Mouse (Mus musculus) stomach, postnatal 0 days (tissue): ENCODE measurements around the gene Gorasp1. TPM values are rescaled to one million over a fixed set of nuclear protein-coding genes. Genes with fewer than 3 reads are reported as not detected.

ENCODE experiments used
- ATAC-seq: fragments of 200-750 bp; cut with Nextera tagmentation; 2 replicates; pipeline ENCODE4 v1.8.0; 2017; ENCODE audit not compliant: low FRiP score, low TSS enrichment
- DNase-seq: peaks from one replicate; pipeline ENCODE4 v3.0.0-alpha.2; 2016; ENCODE audit warnings: low spot score
- H3K27ac ChIP-seq: fragments of 300-500 bp; sonication (generic); replicated peaks from 2 replicates; pipeline ENCODE4 v1.5.1; 2014; ENCODE audit warnings: mild to moderate bottlenecking, control low read depth
- H3K27me3 ChIP-seq: fragments of 300-500 bp; sonication (generic); 2 replicates; pipeline ENCODE4 v1.6.1; 2014; ENCODE audit warnings: low read length; ENCODE audit not compliant: control insufficient read depth, insufficient read depth
- H3K36me3 ChIP-seq: fragments of 300-500 bp; sonication (generic); 2 replicates; pipeline ENCODE4 v1.6.1; 2014; ENCODE audit warnings: low read length, mixed read lengths; ENCODE audit not compliant: control insufficient read depth, insufficient read depth
- H3K4me1 ChIP-seq: fragments of 300-500 bp; sonication (generic); replicated peaks from 2 replicates; pipeline ENCODE4 v1.6.1; 2014; ENCODE audit warnings: antibody characterized with exemption; ENCODE audit not compliant: control insufficient read depth, insufficient read depth
- H3K4me2 ChIP-seq: fragments of 300-500 bp; sonication (generic); replicated peaks from 2 replicates; pipeline ENCODE4 v1.6.1; 2014; ENCODE audit warnings: low read depth, mild to moderate bottlenecking, control low read depth, moderate library complexity
- H3K4me3 ChIP-seq: fragments of 300-500 bp; sonication (generic); 2 replicates; pipeline ENCODE4 v1.5.1; 2014; ENCODE audit warnings: low read depth, low read length, control low read depth
- H3K9ac ChIP-seq: fragments of 300-500 bp; sonication (generic); 2 replicates; pipeline ENCODE4 v1.6.1; 2014; ENCODE audit warnings: mild to moderate bottlenecking, low read length, control low read depth, mixed read lengths
- H3K9me3 ChIP-seq: fragments of 300-500 bp; sonication (generic); 2 replicates; pipeline ENCODE4 v1.6.1; 2016; ENCODE audit warnings: low read length; ENCODE audit not compliant: control insufficient read depth
- CTCF ChIP-seq: IDR thresholded peaks from 2 replicates; pipeline ENCODE4 v1.5.1; 2016; ENCODE audit warnings: antibody characterized with exemption, low read depth, mild to moderate bottlenecking, moderate library complexity
- EP300 ChIP-seq: optimal IDR thresholded peaks from 2 replicates; pipeline ENCODE3; 2016; ENCODE audit warnings: antibody characterized with exemption
- WGBS: fragments of 180-500 bp; shearing (Covaris S2); extraction: QIAGEN DNeasy Blood & Tissue Kit; methylation state at CpG from one replicate; pipeline ENCODE4 v1.1.7; 2014; 5-methylcytosine and 5-hydroxymethylcytosine counted together
- polyA plus RNA-seq: library from polyadenylated mRNA; unstranded; fragments of >200 nt; fragmentation: Nextera tagmentation; extraction: Ambion mirVana; gene quantifications from 2 replicates; pipeline ENCODE4 v1.2.1, GENCODE M21; 2015

The Gorasp1 gene
- 17.8 and 18.8 TPM in 2 replicates for polyA plus RNA-seq

- no peaks in the 10 kb centered on the region for H3K9me3 ChIP-seq
- H3K9ac ChIP-seq = peak within 1 kb of the TSS; percentile 84
- no peaks in the 10 kb centered on the region for H3K27me3 ChIP-seq
- peak within 1 kb of the TSS; percentile 74 for H3K4me3 ChIP-seq
- H3K4me2 ChIP-seq = peak within 1 kb of the TSS; percentile 91
- peak within 1 kb of the TSS; percentile 90 for H3K27ac ChIP-seq
- TF ChIP-seq EP300 (no peak), CTCF (no peak)
- peak; percentile 96 for DNase-seq
- WGBS = 2% methylated on average over 40 of the region's 40 CpGs
- peak; percentile 90 for ATAC-seq
- no peaks in the 10 kb centered on the region for H3K4me1 ChIP-seq
- H3K36me3 ChIP-seq = no peaks in the 10 kb centered on the region
These were observed at the start of gene Gorasp1, which contains the start of gene Ttc21a for GRCm38 (mm10) chr9:119937005-119937773. Gene Gorasp1, minus strand, starts transcription at chr9:119937565. Gene Ttc21a, plus strand, starts transcription at chr9:119937606.

GRCm38 (mm10) chr9:119985881-119986574 is 48.7 kb upstream of the Gorasp1 start:
- Histone ChIP-seq H3K27me3 (no peaks in the 10 kb centered on the region), H3K4me3 (no peak overlapping the region), H3K4me2 (no peak overlapping the region), H3K36me3 (no peaks in the 10 kb centered on the region), H3K9ac (no peak overlapping the region), H3K9me3 (no peaks in the 10 kb centered on the region), H3K4me1 (0 out of 2 replicates have a peak, but pooled peaks cover 4% of the 10 kb centered on the region), H3K27ac (no peak overlapping the region)
- ATAC-seq (no peak), DNase-seq (no peak)
- TF ChIP-seq EP300 (no peak), CTCF (no peak)
- WGBS = 60% methylated on average over 10 of the region's 10 CpGs

GRCm38 (mm10) chr9:119984536-119985011 is 47.2 kb upstream of the Gorasp1 start, which contains the start of gene Csrnp1:
Gene Csrnp1, minus strand, starts transcription at chr9:119984658.
- Histone ChIP-seq H3K27me3 (no peaks in the 10 kb centered on the region), H3K9ac (peak within 1 kb of the TSS; percentile 92), H3K36me3 (no peaks in the 10 kb centered on the region), H3K4me1 (peaks cover 7% of the 10 kb centered on the region; the same call in 1 of the 2 replicates), H3K9me3 (no peaks in the 10 kb centered on the region), H3K4me2 (peak within 1 kb of the TSS; percentile 72), H3K27ac (peak within 1 kb of the TSS; percentile 93), H3K4me3 (peak within 1 kb of the TSS; percentile 75)
- WGBS = 22% methylated on average over 14 of the region's 14 CpGs
- DNase-seq = no peak
- TF ChIP-seq EP300 (no peak), CTCF (no peak)
- ATAC-seq = no peak

GRCm38 (mm10) chr9:119983585-119984535 is 46.5 kb upstream of the Gorasp1 start:
- peak; percentile 86 for ATAC-seq
- H3K4me2 ChIP-seq = peak overlapping the region; percentile 72
- peak; percentile 96 for DNase-seq
- no peaks in the 10 kb centered on the region for H3K27me3 ChIP-seq
- peak overlapping the region; percentile 92 for H3K9ac ChIP-seq
- peak overlapping the region; percentile 75 for H3K4me3 ChIP-seq
- H3K27ac ChIP-seq = peak overlapping the region; percentile 93
- 3% methylated on average over 49 of the region's 79 CpGs for WGBS
- TF ChIP-seq CTCF = peak; percentile 10; the same call in 1 of the 2 replicates
- no peak for TF ChIP-seq EP300
- H3K9me3 ChIP-seq = no peaks in the 10 kb centered on the region
- H3K4me1 ChIP-seq = peaks cover 7% of the 10 kb centered on the region; the same call in 1 of the 2 replicates
- H3K36me3 ChIP-seq = no peaks in the 10 kb centered on the region

GRCm38 (mm10) chr9:119982956-119983551 is 45.7 kb upstream of the Gorasp1 start:
- Histone ChIP-seq H3K4me2 (peak overlapping the region; percentile 72), H3K9me3 (no peaks in the 10 kb centered on the region), H3K27me3 (no peaks in the 10 kb centered on the region; the same call in 1 of the 2 replicates), H3K4me3 (peak overlapping the region; percentile 75), H3K9ac (peak overlapping the region; percentile 92), H3K36me3 (no peaks in the 10 kb centered on the region), H3K27ac (peak overlapping the region; percentile 93), H3K4me1 (peaks cover 9% of the 10 kb centered on the region; the same call in 1 of the 2 replicates)
- peak; percentile 77 for DNase-seq
- TF ChIP-seq CTCF (0 out of 2 replicates have a peak, but pooled peaks have one; percentile 10), EP300 (no peak)
- 0% methylated on average over 33 of the region's 48 CpGs for WGBS
- peak; percentile 36 for ATAC-seq
